Mouse (Mus musculus): ENCODE measurements around the gene Gm20388.

The Gm20388 gene

GRCm38 (mm10) chr8:122803906-122804761 lies 2893.5 kb downstream of the Gm20388 start:
- no peak for DNase-seq (ENCODE audit: low spot score in 2 of 2)

- DNase-seq (ENCODE audit: low spot score in 2 of 2), result no peak
Observed at GRCm38 (mm10) chr8:122805349-122805748, 2894.7 kb downstream of the Gm20388 start.

GRCm38 (mm10) chr8:122806956-122807538 lies 2896.4 kb downstream of the Gm20388 start:
- no peak for DNase-seq (ENCODE audit: low spot score in 2 of 2)

GRCm38 (mm10) chr8:122807907-122808306 lies 2897.3 kb downstream of the Gm20388 start:
- no peak for DNase-seq (ENCODE audit: low spot score in 2 of 2)

GRCm38 (mm10) chr8:122810376-122810775 lies 2899.7 kb downstream of the Gm20388 start:
- DNase-seq (ENCODE audit: low spot score in 2 of 2), result no peak

GRCm38 (mm10) chr8:122811870-122812494 lies 2901.3 kb downstream of the Gm20388 start:
- DNase-seq (ENCODE audit: low spot score in 2 of 2), result no peak

GRCm38 (mm10) chr8:122812610-122813250 lies 2902.1 kb downstream of the Gm20388 start:
- no peak for DNase-seq (ENCODE audit: low spot score in 2 of 2)

- no peak for DNase-seq (ENCODE audit: low spot score in 2 of 2)
Observed at GRCm38 (mm10) chr8:122814608-122815007, 2904.0 kb downstream of the Gm20388 start.

GRCm38 (mm10) chr8:122816965-122817364 lies 2906.3 kb downstream of the Gm20388 start:
- DNase-seq (ENCODE audit: low spot score in 2 of 2), result no peak

GRCm38 (mm10) chr8:122817724-122818496 lies 2907.3 kb downstream of the Gm20388 start:
- no peak for DNase-seq (ENCODE audit: low spot score in 2 of 2)

- no peak for DNase-seq (ENCODE audit: low spot score in 2 of 2)
Observed at GRCm38 (mm10) chr8:122819776-122820175, 2909.1 kb downstream of the Gm20388 start.

GRCm38 (mm10) chr8:122824571-122824970 lies 2913.9 kb downstream of the Gm20388 start:
- no peak for DNase-seq (ENCODE audit: low spot score in 2 of 2)

GRCm38 (mm10) chr8:122824986-122825385 lies 2914.3 kb downstream of the Gm20388 start:
- DNase-seq (ENCODE audit: low spot score in 2 of 2), result no peak

GRCm38 (mm10) chr8:122825408-122825807 lies 2914.8 kb downstream of the Gm20388 start:
- no peak for DNase-seq (ENCODE audit: low spot score in 2 of 2)

- DNase-seq (ENCODE audit: low spot score in 2 of 2), result no peak
Observed at GRCm38 (mm10) chr8:122829396-122829795, 2918.8 kb downstream of the Gm20388 start.

- DNase-seq (ENCODE audit: low spot score in 2 of 2), result peak; percentile 76 to 93
Observed at GRCm38 (mm10) chr8:122830349-122831061, 2919.9 kb downstream of the Gm20388 start.

- no peak for DNase-seq (ENCODE audit: low spot score in 2 of 2)
Observed at GRCm38 (mm10) chr8:122834416-122834815, 2923.8 kb downstream of the Gm20388 start.

- peak; percentile 47 to 48 for DNase-seq (ENCODE audit: low spot score in 2 of 2)
Observed at GRCm38 (mm10) chr8:122834971-122835370, 2924.3 kb downstream of the Gm20388 start.

GRCm38 (mm10) chr8:122836199-122836598 lies 2925.6 kb downstream of the Gm20388 start:
- no peak for DNase-seq (ENCODE audit: low spot score in 2 of 2)

- no peak for DNase-seq (ENCODE audit: low spot score in 2 of 2)
Observed at GRCm38 (mm10) chr8:122836696-122837095, 2926.1 kb downstream of the Gm20388 start.

GRCm38 (mm10) chr8:122844161-122844560 lies 2933.5 kb downstream of the Gm20388 start:
- DNase-seq (ENCODE audit: low spot score in 2 of 2), result no peak

Data from urinary bladder, adult 18-20 months (tissue).